Mouse (Mus musculus) hindbrain, embryonic 16.5 days (tissue): ENCODE results near the gene Yes1. TPM values are rescaled to one million over a fixed set of nuclear protein-coding genes. Genes with fewer than 3 reads are reported as not detected.
"Not testable (repeated sequence)": the region's sequence is repeated elsewhere in the genome, so short reads cannot be mapped to it uniquely, and the experiment has no call there.

Source experiments
- ATAC-seq: fragments of 200-750 bp; cut with Nextera tagmentation; 2 replicates; pipeline ENCODE4 v1.8.0; 2017; ENCODE audit warnings: moderate TSS enrichment, moderate library complexity
- H3K27ac ChIP-seq: fragments of 300-500 bp; sonication (generic); 2 replicates; pipeline ENCODE4 v1.5.1; 2014; ENCODE audit warnings: low read depth, mild to moderate bottlenecking, control low read depth, low read length, moderate library complexity
- H3K27me3 ChIP-seq: fragments of 300-500 bp; sonication (generic); replicated peaks from 2 replicates; pipeline ENCODE4 v1.6.1; 2014; ENCODE audit warnings: low read length; ENCODE audit not compliant: control insufficient read depth, insufficient read depth
- H3K36me3 ChIP-seq: fragments of 300-500 bp; sonication (generic); 2 replicates; pipeline ENCODE4 v1.6.1; 2014; ENCODE audit warnings: mild to moderate bottlenecking, low read length, moderate library complexity, mixed read lengths; ENCODE audit not compliant: control insufficient read depth, insufficient read depth
- H3K4me1 ChIP-seq: fragments of 300-500 bp; sonication (generic); 2 replicates; pipeline ENCODE4 v1.6.1; 2014; ENCODE audit warnings: low read depth, low read length; ENCODE audit not compliant: control insufficient read depth, insufficient read depth
- H3K4me2 ChIP-seq: fragments of 300-500 bp; sonication (generic); 2 replicates; pipeline ENCODE4 v1.6.1; 2014; ENCODE audit warnings: mild to moderate bottlenecking, low read length, control low read depth, moderate library complexity
- H3K4me3 ChIP-seq: fragments of 300-500 bp; sonication (generic); 2 replicates; pipeline ENCODE4 v1.5.1; 2014; ENCODE audit warnings: mild to moderate bottlenecking, low read length, control low read depth, moderate library complexity
- H3K9ac ChIP-seq: fragments of 300-500 bp; sonication (generic); 2 replicates; pipeline ENCODE4 v1.6.1; 2014; ENCODE audit warnings: low read depth, mild to moderate bottlenecking, control low read depth, low read length, moderate library complexity
- H3K9me3 ChIP-seq: fragments of 300-500 bp; sonication (generic); 2 replicates; pipeline ENCODE4 v1.6.1; 2014; ENCODE audit warnings: mild to moderate bottlenecking, low read length, moderate library complexity; ENCODE audit not compliant: control insufficient read depth
- WGBS: fragments of 180-500 bp; shearing (Covaris S2); extraction: QIAGEN DNeasy Blood & Tissue Kit; methylation state at CpG from one replicate; pipeline ENCODE4 v1.1.7; 2014; 5-methylcytosine and 5-hydroxymethylcytosine counted together
- polyA plus RNA-seq: library from polyadenylated mRNA; unstranded; fragments of >200 nt; fragmentation: Nextera tagmentation; extraction: Ambion mirVana; gene quantifications from 2 replicates; pipeline ENCODE4 v1.2.1, GENCODE M21; 2015

The Yes1 gene
- polyA plus RNA-seq, 1 experiment from 2014 or later = 16.9 TPM

DNA sequence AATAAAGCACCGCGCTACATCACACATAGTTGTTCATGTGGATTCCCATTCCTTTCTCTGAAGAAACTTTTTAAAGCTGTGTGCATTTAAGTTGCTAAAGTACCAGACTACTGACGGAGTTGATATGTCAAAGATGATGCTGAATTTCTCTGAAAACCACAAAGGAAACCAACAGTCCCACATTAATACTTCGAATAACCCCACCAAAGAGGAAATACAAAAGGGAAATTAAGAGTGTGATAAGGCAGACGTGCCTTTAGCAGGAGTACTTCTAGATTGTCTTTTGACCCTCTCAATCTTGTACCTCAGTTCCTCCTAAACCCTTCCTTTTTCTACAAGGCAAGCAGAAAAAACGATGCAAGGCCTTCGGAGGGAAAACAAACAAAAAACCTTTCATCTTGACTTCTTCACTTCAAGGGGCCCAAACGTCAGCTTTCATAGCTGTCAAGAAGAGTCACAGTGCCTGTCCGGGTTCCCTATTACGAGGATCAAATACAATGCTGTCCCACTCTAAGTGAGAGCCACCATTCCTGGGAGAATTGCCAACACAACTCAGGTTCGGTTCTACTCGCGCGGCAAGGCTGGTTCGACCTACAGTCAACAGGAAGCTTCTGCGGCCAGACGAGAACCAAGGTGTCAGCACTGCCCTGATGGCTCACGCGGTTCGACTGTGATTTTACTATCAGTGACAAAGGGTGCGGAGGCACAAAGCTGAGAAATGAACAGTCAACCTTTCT is 739 bp upstream of the Yes1 start:
- Histone ChIP-seq H3K4me1 (peaks cover 2% of the 10 kb centered on the region; the same call in 1 of the 2 replicates), H3K9ac (peak overlapping the region; percentile 97), H3K9me3 (no peaks in the 10 kb centered on the region), H3K27ac (peak overlapping the region; percentile 94), H3K27me3 (no peaks in the 10 kb centered on the region), H3K36me3 (no peaks in the 10 kb centered on the region), H3K4me3 (peak overlapping the region; percentile 97), H3K4me2 (peak overlapping the region; percentile 89)
- peak; percentile 63; the same call in 1 of the 2 replicates for ATAC-seq
- WGBS = 18% methylated on average over 21 of the region's 21 CpGs

DNA sequence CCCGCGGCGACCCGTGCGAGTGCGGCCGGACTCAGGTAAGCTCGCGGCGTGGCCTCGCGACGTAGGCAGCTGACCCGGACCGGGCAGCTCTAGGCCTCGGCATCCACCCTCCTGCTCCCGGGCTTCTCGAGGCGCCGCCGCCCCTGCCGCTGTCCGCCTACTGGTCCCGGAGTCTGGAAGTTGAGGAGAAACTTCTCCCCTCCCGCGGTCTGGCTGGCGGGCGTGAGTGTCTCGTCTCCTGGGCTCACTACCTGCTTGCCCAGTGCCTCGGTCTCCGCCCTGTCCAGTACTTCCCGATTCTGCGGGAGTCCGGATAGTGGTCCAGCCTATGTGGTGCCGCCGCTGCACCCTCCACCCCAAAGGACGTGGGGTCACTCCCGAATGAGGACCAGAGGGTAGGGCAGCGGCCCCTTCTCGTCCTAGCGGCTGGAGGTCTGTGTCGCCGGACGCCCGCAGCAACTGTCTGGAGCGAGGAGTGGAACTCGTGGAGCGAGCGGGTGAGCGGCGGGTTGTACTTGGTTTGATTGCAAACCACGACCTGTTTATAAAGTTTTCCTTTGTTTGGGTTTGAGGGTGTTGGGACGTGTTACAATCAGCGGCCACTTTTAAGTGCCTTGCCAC is 480 bp downstream of the Yes1 start:
- 0% methylated on average over 39 of the region's 54 CpGs for WGBS
- Histone ChIP-seq H3K27ac (peak overlapping the region; percentile 94), H3K4me2 (peak overlapping the region; percentile 89), H3K27me3 (no peaks in the 10 kb centered on the region), H3K9ac (peak overlapping the region; percentile 97), H3K4me1 (peaks cover 2% of the 10 kb centered on the region; the same call in 1 of the 2 replicates), H3K4me3 (peak overlapping the region; percentile 97), H3K9me3 (no peaks in the 10 kb centered on the region), H3K36me3 (no peaks in the 10 kb centered on the region)
- peak; percentile 78 for ATAC-seq

DNA sequence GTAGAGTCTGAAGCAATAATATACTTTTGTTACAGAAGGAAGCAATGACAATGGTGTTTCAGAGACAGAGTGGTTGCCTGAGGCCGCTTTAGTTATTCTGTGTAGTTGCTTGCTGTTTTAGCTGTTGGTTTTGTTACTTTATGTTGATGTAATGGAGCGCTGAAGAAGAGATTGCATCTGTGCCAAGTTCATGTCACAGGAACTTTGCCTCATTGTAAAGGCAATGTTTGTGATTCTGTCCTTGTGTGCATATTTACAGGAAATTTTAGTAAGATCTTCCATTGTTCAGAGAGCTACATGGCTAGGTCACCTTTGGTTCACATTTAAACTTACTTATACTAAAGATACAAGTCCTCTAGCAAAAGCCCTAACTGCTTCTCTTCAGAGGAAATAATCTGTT is 3.3 kb downstream of the Yes1 start:
- Histone ChIP-seq H3K4me3 (no peak overlapping the region), H3K9me3 (no peaks in the 10 kb centered on the region), H3K9ac (no peak overlapping the region), H3K27ac (peak overlapping the region; percentile 48; the same call in 1 of the 2 replicates), H3K4me1 (peaks cover 2% of the 10 kb centered on the region; the same call in 1 of the 2 replicates), H3K4me2 (peak overlapping the region; percentile 18), H3K27me3 (no peaks in the 10 kb centered on the region), H3K36me3 (no peaks in the 10 kb centered on the region)
- 50% methylated on average over 2 of the region's 2 CpGs for WGBS
- ATAC-seq = no peak

DNA sequence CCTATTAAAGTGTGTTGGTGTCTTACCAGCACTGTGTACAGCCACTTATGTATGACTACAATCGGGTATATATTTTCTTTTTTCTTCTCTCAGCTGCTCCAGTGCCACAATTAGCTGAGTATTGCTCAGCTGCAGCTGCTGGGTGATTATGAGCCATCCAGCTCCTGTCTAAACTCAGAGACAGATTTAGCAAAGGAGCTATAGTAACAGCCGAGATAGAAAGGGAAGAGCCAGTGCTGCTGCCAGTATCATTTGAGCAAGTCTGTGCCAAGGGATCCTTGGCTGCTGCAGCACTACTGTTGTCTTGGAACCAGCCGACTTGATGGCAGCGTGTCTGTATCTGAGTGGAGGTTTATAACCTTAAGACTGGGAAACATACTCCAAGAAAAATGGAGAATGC is 3.7 kb downstream of the Yes1 start:
- H3K9me3 ChIP-seq = no peaks in the 10 kb centered on the region
- no peaks in the 10 kb centered on the region for H3K27me3 ChIP-seq
- H3K4me2 ChIP-seq = peak overlapping the region; percentile 18
- 44% methylated on average over 4 of the region's 4 CpGs for WGBS
- H3K4me3 ChIP-seq = no peak overlapping the region
- no peak overlapping the region for H3K9ac ChIP-seq
- no peaks in the 10 kb centered on the region for H3K36me3 ChIP-seq
- H3K4me1 ChIP-seq = peaks cover 2% of the 10 kb centered on the region; the same call in 1 of the 2 replicates
- H3K27ac ChIP-seq = peak overlapping the region; percentile 48; the same call in 1 of the 2 replicates
- ATAC-seq = peak; percentile 46; the same call in 1 of the 2 replicates

DNA sequence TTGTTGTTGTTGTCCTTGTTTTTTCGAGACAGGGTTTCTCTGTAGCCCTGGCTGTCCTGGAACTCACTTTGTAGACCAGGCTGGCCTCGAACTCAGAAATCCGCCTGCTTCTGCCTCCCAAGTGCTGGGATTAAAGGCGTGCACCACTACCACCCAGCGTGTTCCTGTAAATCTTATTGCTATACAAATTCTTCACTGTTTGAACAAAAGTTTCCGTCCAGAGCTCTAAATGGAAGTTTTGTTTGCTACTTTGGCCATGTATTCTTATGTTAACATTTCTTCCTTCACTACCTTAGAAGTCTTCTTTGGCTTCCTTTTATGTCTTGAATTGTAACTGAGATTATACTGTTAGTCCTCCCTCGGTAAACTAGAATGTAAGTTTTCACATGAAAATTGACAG is 5.5 kb downstream of the Yes1 start:
- not testable (repeated sequence) for ATAC-seq, H3K36me3 ChIP-seq, H3K9ac ChIP-seq, H3K4me1 ChIP-seq, H3K9me3 ChIP-seq, H3K4me2 ChIP-seq, H3K4me3 ChIP-seq, H3K27me3 ChIP-seq, H3K27ac ChIP-seq
- WGBS = 90% methylated on average over 7 of the region's 7 CpGs

DNA sequence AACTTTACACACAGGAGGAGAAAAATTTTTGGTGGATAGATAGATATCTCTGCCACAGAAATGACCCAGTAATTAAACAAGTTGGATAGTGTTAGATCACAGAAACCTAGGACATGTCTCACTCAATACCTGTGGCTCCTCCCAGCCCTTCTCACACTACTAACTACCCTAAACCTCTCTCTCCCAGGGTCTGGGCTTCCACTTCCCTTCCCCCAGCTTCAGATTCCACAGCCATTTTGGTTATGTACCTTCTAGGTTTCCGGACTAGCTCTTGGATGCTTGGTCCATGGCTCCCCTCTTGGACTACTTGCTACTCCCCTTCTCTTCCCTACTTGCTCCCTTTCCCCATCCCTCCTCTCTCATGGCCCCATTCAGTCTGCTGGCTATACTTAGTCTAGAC is 6.9 kb downstream of the Yes1 start:
- H3K9me3 ChIP-seq = no peaks in the 10 kb centered on the region
- H3K36me3 ChIP-seq = no peaks in the 10 kb centered on the region
- H3K4me1 ChIP-seq = no peaks in the 10 kb centered on the region
- H3K4me3 ChIP-seq = no peak overlapping the region
- no peaks in the 10 kb centered on the region for H3K27me3 ChIP-seq
- 96% methylated on average over 1 of the region's 1 CpGs for WGBS
- no peak overlapping the region for H3K9ac ChIP-seq
- ATAC-seq = no peak
- H3K27ac ChIP-seq = no peak overlapping the region
- no peak overlapping the region for H3K4me2 ChIP-seq

DNA sequence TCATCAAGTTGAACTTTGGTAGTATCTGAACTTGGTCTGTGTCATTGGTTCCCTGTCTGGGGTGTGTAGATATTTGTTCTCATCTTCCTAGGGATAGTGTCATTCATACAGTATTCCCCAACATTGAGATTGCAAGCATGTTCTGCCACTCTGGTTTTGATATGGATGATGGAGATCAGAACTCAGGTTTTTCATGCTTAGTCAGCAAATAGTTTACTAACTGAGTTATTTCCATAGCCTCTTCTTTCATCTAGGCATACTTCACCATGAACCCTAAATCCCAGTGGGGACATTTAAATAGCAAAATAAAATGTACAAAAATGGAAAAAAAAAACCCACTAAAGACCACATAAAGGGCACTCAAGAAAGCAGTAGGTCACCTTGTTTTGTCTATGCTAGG is 12.7 kb downstream of the Yes1 start:
- no peaks in the 10 kb centered on the region for H3K36me3 ChIP-seq
- no peak for ATAC-seq

DNA sequence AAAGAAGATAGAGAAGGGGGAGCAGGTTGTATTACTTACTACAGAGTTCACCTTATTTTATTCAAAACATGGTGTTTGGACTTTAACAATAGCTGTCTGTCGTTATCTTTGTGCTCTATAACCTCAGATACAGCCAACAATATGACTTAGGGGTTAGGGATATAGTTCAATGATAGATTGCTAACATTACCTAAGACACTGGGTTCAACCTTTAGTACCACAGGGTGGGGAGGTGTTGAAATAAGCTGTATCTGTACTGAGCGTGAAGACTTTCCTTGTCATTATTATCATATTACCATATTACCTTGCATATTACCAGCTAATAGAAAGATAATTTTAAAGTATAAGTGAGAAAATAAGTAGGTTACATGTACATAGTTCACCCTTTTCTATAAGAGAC is 13.8 kb downstream of the Yes1 start:
- no peaks in the 10 kb centered on the region for H3K4me1 ChIP-seq
- no peak overlapping the region for H3K4me2 ChIP-seq
- no peaks in the 10 kb centered on the region for H3K9me3 ChIP-seq
- H3K27me3 ChIP-seq = no peaks in the 10 kb centered on the region
- WGBS = 97% methylated on average over 2 of the region's 2 CpGs
- no peak overlapping the region for H3K9ac ChIP-seq
- H3K36me3 ChIP-seq = no peaks in the 10 kb centered on the region
- no peak overlapping the region for H3K27ac ChIP-seq
- ATAC-seq = no peak
- H3K4me3 ChIP-seq = no peak overlapping the region

More for the DNA sequence above, 12.7 kb downstream of the Yes1 start:
- Histone ChIP-seq H3K9me3 (no peaks in the 10 kb centered on the region), H3K4me3 (no peak overlapping the region), H3K27ac (no peak overlapping the region), H3K4me2 (no peak overlapping the region), H3K27me3 (no peaks in the 10 kb centered on the region), H3K4me1 (no peaks in the 10 kb centered on the region), H3K9ac (no peak overlapping the region)

DNA sequence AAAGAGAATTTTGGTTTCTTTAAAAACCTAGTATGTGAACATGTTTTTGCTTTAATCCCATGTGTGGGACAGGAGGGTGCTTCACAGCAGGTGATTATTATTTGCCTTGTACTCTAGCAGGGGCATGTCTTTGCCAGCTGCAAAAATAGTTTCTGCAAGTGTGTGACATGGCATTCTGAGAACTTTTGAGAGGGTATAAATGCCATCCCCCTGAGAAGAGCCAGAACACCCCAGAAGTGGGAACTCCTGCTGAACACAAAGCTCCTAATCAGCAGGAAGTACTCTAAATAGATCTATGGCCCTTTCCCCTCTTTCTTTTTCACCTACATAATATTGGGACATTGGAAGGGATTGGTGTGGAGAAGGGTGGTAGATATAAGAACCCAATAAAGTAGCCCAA is 22.2 kb downstream of the Yes1 start:
- no peak for ATAC-seq
- Histone ChIP-seq H3K36me3 (no peaks in the 10 kb centered on the region), H3K4me1 (no peaks in the 10 kb centered on the region), H3K4me3 (no peak overlapping the region), H3K27ac (no peak overlapping the region), H3K9me3 (no peaks in the 10 kb centered on the region), H3K4me2 (no peak overlapping the region), H3K27me3 (no peaks in the 10 kb centered on the region), H3K9ac (no peak overlapping the region)
